Mouse (Mus musculus) forebrain, embryonic 11.5 days (tissue): ENCODE measurements around the gene Aanat. TPM values are rescaled to one million over a fixed set of nuclear protein-coding genes. Genes with fewer than 3 reads are reported as not detected.
A peak's percentile ranks its signal among the peaks of the same experiment; 100 is the strongest.

Experiments used
- ATAC-seq: fragments of 200-750 bp; cut with Nextera tagmentation; replicated peaks from 2 replicates; pipeline ENCODE4 v1.8.0; 2017; ENCODE audit warnings: moderate TSS enrichment; ENCODE audit not compliant: low FRiP score
- DNase-seq: peaks from one replicate; pipeline ENCODE4 v3.0.0-alpha.2; 2017; ENCODE audit warnings: low spot score
- H3K27ac ChIP-seq: fragments of 300-500 bp; sonication (generic); 2 replicates; pipeline ENCODE4 v1.5.1; 2014; ENCODE audit warnings: low read depth, low read length
- H3K27me3 ChIP-seq: fragments of 300-500 bp; sonication (generic); 2 replicates; pipeline ENCODE4 v1.6.1; 2014; ENCODE audit warnings: mild to moderate bottlenecking, low read length, mixed read lengths; ENCODE audit not compliant: control insufficient read depth, insufficient read depth
- H3K36me3 ChIP-seq: fragments of 300-500 bp; sonication (generic); 2 replicates; pipeline ENCODE4 v1.6.1; 2014; ENCODE audit warnings: mild to moderate bottlenecking, low read length, moderate library complexity, mixed read lengths; ENCODE audit not compliant: control insufficient read depth, insufficient read depth
- H3K4me1 ChIP-seq: fragments of 300-500 bp; sonication (generic); replicated peaks from 2 replicates; pipeline ENCODE4 v1.6.1; 2014; ENCODE audit warnings: low read length, mixed read lengths; ENCODE audit not compliant: control insufficient read depth, insufficient read depth
- H3K4me2 ChIP-seq: fragments of 300-500 bp; sonication (generic); 2 replicates; pipeline ENCODE4 v1.6.1; 2014; ENCODE audit warnings: low read depth, mild to moderate bottlenecking, low read length, moderate library complexity, mixed read lengths; ENCODE audit not compliant: severe bottlenecking
- H3K4me3 ChIP-seq: fragments of 300-500 bp; sonication (generic); 2 replicates; pipeline ENCODE4 v1.5.1; 2014; ENCODE audit warnings: low read depth, low read length
- H3K9ac ChIP-seq: fragments of 300-500 bp; sonication (generic); 2 replicates; pipeline ENCODE4 v1.6.1; 2014; ENCODE audit warnings: low read length
- H3K9me3 ChIP-seq: fragments of 300-500 bp; sonication (generic); 2 replicates; pipeline ENCODE4 v1.6.1; 2016; ENCODE audit warnings: low read length, mixed read lengths; ENCODE audit not compliant: control insufficient read depth
- WGBS: fragments of 180-500 bp; shearing (Covaris S2); extraction: QIAGEN DNeasy Blood & Tissue Kit; methylation state at CpG from one replicate; pipeline ENCODE4 v1.1.7; 2014; 5-methylcytosine and 5-hydroxymethylcytosine counted together
- polyA plus RNA-seq: library from polyadenylated mRNA; unstranded; fragments of >200 nt; fragmentation: Nextera tagmentation; extraction: Ambion mirVana; gene quantifications from 2 replicates; pipeline ENCODE4 v1.2.1, GENCODE M21; 2014

The Aanat gene
- not detected in 2 replicates for polyA plus RNA-seq

- H3K9ac ChIP-seq = no peak within 1 kb of the TSS
- WGBS = 63% methylated on average over 5 of the region's 5 CpGs
- no peak for ATAC-seq
- H3K4me2 ChIP-seq = peak within 1 kb of the TSS; percentile 43; the same call in 1 of the 2 replicates
- H3K27me3 ChIP-seq = no peaks in the 10 kb centered on the region
- H3K27ac ChIP-seq = no peak within 1 kb of the TSS
- H3K36me3 ChIP-seq = no peaks in the 10 kb centered on the region
- no peaks in the 10 kb centered on the region for H3K9me3 ChIP-seq
- DNase-seq = no peak
- H3K4me1 ChIP-seq = peaks cover 2% of the 10 kb centered on the region; the same call in 1 of the 2 replicates
- no peak within 1 kb of the TSS for H3K4me3 ChIP-seq
Measured at GRCm38 (mm10) chr11:116586310-116586709, at the start of gene Aanat. Aanat (plus strand) TSS chr11:116586432.

- peaks cover 20% of the 10 kb centered on the region for H3K4me1 ChIP-seq
- no peak overlapping the region for H3K4me2 ChIP-seq
- peaks cover 8% of the 10 kb centered on the region; the same call in 1 of the 2 replicates for H3K36me3 ChIP-seq
- no peak overlapping the region for H3K4me3 ChIP-seq
- no peak overlapping the region for H3K9ac ChIP-seq
- H3K9me3 ChIP-seq = no peaks in the 10 kb centered on the region
- DNase-seq (no peak), ATAC-seq (no peak)
- H3K27me3 ChIP-seq = peaks cover 27% of the 10 kb centered on the region
- 94% methylated on average over 7 of the region's 7 CpGs for WGBS
- no peak overlapping the region for H3K27ac ChIP-seq
Measured at GRCm38 (mm10) chr11:116536685-116537084, 49.5 kb upstream of the Aanat start.

- DNase-seq (no peak), ATAC-seq (no peak)
- H3K27me3 ChIP-seq = peaks cover 20% of the 10 kb centered on the region
- H3K9ac ChIP-seq = no peak overlapping the region
- no peak overlapping the region for H3K27ac ChIP-seq
- H3K4me2 ChIP-seq = no peak overlapping the region
- no peaks in the 10 kb centered on the region for H3K9me3 ChIP-seq
- peaks cover 8% of the 10 kb centered on the region; the same call in 1 of the 2 replicates for H3K36me3 ChIP-seq
- H3K4me3 ChIP-seq = no peak overlapping the region
- WGBS = 83% methylated on average over 5 of the region's 5 CpGs
- H3K4me1 ChIP-seq = peaks cover 14% of the 10 kb centered on the region
Measured at GRCm38 (mm10) chr11:116537388-116537787, 48.8 kb upstream of the Aanat start.

GRCm38 (mm10) chr11:116538142-116538735 is 48.0 kb upstream of the Aanat start:
- Histone ChIP-seq H3K9me3 (no peaks in the 10 kb centered on the region), H3K36me3 (peaks cover 8% of the 10 kb centered on the region; the same call in 1 of the 2 replicates), H3K27me3 (peaks cover 11% of the 10 kb centered on the region), H3K4me3 (no peak overlapping the region), H3K4me1 (peaks cover 6% of the 10 kb centered on the region), H3K4me2 (no peak overlapping the region), H3K27ac (no peak overlapping the region), H3K9ac (no peak overlapping the region)
- ATAC-seq (no peak), DNase-seq (no peak)
- 84% methylated on average over 12 of the region's 12 CpGs for WGBS

- DNase-seq = no peak
- peaks cover 8% of the 10 kb centered on the region; the same call in 1 of the 2 replicates for H3K36me3 ChIP-seq
- 95% methylated on average over 11 of the region's 11 CpGs for WGBS
Measured at GRCm38 (mm10) chr11:116541183-116541582, 45.0 kb upstream of the Aanat start.

GRCm38 (mm10) chr11:116543110-116543509 is 43.1 kb upstream of the Aanat start:
- DNase-seq = no peak
- Histone ChIP-seq H3K9me3 (no peaks in the 10 kb centered on the region), H3K27me3 (no peaks in the 10 kb centered on the region), H3K27ac (no peak overlapping the region), H3K4me2 (no peak overlapping the region), H3K9ac (no peak overlapping the region), H3K4me3 (no peak overlapping the region), H3K4me1 (no peaks in the 10 kb centered on the region), H3K36me3 (peaks cover 8% of the 10 kb centered on the region; the same call in 1 of the 2 replicates)
- 87% methylated on average over 4 of the region's 4 CpGs for WGBS
- no peak for ATAC-seq

More at GRCm38 (mm10) chr11:116541183-116541582, 45.0 kb upstream of the Aanat start:
- no peak for ATAC-seq
- Histone ChIP-seq H3K27ac (no peak overlapping the region), H3K9ac (no peak overlapping the region), H3K4me2 (no peak overlapping the region), H3K9me3 (no peaks in the 10 kb centered on the region), H3K27me3 (no peaks in the 10 kb centered on the region), H3K4me1 (no peaks in the 10 kb centered on the region), H3K4me3 (no peak overlapping the region)

GRCm38 (mm10) chr11:116547296-116548060 is 38.8 kb upstream of the Aanat start:
- no peak overlapping the region for H3K4me3 ChIP-seq
- no peak for ATAC-seq
- H3K4me2 ChIP-seq = no peak overlapping the region
- no peak overlapping the region for H3K27ac ChIP-seq
- H3K9ac ChIP-seq = no peak overlapping the region
- no peaks in the 10 kb centered on the region for H3K27me3 ChIP-seq
- WGBS = 88% methylated on average over 17 of the region's 17 CpGs
- H3K4me1 ChIP-seq = no peaks in the 10 kb centered on the region
- no peak for DNase-seq
- H3K36me3 ChIP-seq = no peaks in the 10 kb centered on the region; the same call in 1 of the 2 replicates
- H3K9me3 ChIP-seq = no peaks in the 10 kb centered on the region

GRCm38 (mm10) chr11:116548780-116549179 is 37.5 kb upstream of the Aanat start:
- DNase-seq = no peak
- Histone ChIP-seq H3K9me3 (no peaks in the 10 kb centered on the region), H3K36me3 (no peaks in the 10 kb centered on the region; the same call in 1 of the 2 replicates), H3K4me3 (no peak overlapping the region), H3K27ac (no peak overlapping the region), H3K9ac (no peak overlapping the region), H3K27me3 (no peaks in the 10 kb centered on the region), H3K4me2 (no peak overlapping the region), H3K4me1 (no peaks in the 10 kb centered on the region)
- no peak for ATAC-seq
- 96% methylated on average over 9 of the region's 9 CpGs for WGBS
